Mouse (Mus musculus): Measurements from ENCODE around the gene Zfp691. TPM values are rescaled to one million over a fixed set of nuclear protein-coding genes. Genes with fewer than 3 reads are reported as not detected.

Gene Zfp691
- total RNA-seq, 1 experiment from 2014 or later: 20.5 TPM

DNA sequence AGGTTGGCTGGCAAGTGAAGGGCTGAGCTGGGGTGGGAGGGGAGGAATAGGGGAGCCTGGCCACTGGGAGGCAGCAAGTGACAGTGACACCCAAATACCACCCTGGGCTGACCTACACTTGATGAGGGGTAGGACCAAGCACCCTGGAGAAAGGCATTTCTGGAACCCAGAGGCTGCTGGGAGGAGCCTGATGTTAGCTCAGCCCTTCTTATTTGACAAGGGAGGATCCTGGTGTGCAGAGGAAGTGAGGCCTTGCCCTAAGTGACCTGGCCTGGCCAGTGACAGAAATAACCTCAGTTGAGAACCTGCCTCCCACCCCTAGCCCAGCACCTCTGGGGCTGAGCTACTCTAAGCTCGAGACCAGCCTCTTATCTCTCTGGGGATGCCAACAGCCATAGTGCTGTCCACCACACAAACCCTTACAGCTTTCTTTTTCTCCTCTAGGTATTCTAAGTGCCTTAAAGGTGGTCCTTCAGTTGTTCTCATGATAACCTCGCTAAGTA lies 49.2 kb downstream of the Zfp691 start:
- DNase-seq: no peak

DNA sequence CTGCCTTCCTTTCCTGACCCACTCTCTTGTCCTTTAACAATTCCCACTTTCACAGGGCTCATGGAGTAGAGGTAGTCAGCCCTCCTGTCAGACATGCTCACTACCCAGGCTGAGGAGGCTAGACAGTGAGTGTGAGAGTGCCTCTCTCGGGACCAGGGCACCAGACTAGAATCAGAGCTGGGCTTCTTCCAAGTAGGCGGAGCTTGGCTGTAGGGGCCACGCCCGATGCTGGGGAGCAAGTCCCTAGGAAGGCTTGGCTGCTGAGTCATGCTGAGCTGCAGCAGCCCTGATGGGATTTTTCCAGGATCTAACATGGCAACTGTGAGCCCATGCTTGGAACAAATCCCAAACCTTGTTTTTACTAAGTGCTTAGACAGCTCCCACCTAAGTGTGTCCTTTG lies 52.7 kb downstream of the Zfp691 start:
- peak; percentile 94 for DNase-seq

GRCm38 (mm10) chr4:119120095-119120494 lies 53.9 kb downstream of the Zfp691 start:
- DNase-seq: no peak

Small RNA genes lying within 50 kb of the gene (microRNA-seq; reads per million reads assigned to microRNA genes)
- 0 reads per million in 2 experiments for gene Mir1957a

Other genes with a start within 250 kb of the Zfp691 start
- gene Olfr1328, start 235.6 kb downstream of the Zfp691 start, total RNA-seq (2021): not detected in 2 replicates
- gene Lao1, start 212.6 kb downstream of the Zfp691 start, total RNA-seq (2021): 0.33 and 0.60 TPM in 2 replicates
- gene Slc2a1, start 65.5 kb downstream of the Zfp691 start, total RNA-seq (2021): 15.9 and 19.6 TPM in 2 replicates
- 2.3 and 8.8 TPM in 2 replicates for gene Ermap, start 15.8 kb upstream of the Zfp691 start, total RNA-seq (2021)
- 19.0 and 22.5 TPM in 2 replicates for gene Svbp, start 21.1 kb upstream of the Zfp691 start, total RNA-seq (2021)
- gene Tmem269, start 44.0 kb upstream of the Zfp691 start, total RNA-seq (2021): 0.30 TPM in 1 of 2 replicates, not detected in the other
- 24.6 and 30.8 TPM in 2 replicates for gene AU022252, start 58.5 kb upstream of the Zfp691 start, total RNA-seq (2021)
- 27.5 and 27.9 TPM in 2 replicates for gene P3h1, start 58.7 kb upstream of the Zfp691 start, total RNA-seq (2021)
- gene Cldn19, start 81.2 kb upstream of the Zfp691 start, total RNA-seq (2021): 0.19 and 0.41 TPM in 2 replicates
- 620 and 697 TPM in 2 replicates for gene Ybx1, start 120.4 kb upstream of the Zfp691 start, total RNA-seq (2021)
- gene Ppih, start 146.4 kb upstream of the Zfp691 start, total RNA-seq (2021): 19.9 and 23.8 TPM in 2 replicates
- gene Ccdc30, start 241.3 kb upstream of the Zfp691 start, total RNA-seq (2021): 8.4 and 9.7 TPM in 2 replicates
- 36.5 and 41.5 TPM in 2 replicates for gene Ppcs, start 248.2 kb upstream of the Zfp691 start, total RNA-seq (2021)
- gene Zmynd12, start 248.6 kb upstream of the Zfp691 start, total RNA-seq (2021): 1.1 and 1.6 TPM in 2 replicates